Comparison of ENCODE assay signal across 23 mouse cellular contexts in the genomic region with DNA sequence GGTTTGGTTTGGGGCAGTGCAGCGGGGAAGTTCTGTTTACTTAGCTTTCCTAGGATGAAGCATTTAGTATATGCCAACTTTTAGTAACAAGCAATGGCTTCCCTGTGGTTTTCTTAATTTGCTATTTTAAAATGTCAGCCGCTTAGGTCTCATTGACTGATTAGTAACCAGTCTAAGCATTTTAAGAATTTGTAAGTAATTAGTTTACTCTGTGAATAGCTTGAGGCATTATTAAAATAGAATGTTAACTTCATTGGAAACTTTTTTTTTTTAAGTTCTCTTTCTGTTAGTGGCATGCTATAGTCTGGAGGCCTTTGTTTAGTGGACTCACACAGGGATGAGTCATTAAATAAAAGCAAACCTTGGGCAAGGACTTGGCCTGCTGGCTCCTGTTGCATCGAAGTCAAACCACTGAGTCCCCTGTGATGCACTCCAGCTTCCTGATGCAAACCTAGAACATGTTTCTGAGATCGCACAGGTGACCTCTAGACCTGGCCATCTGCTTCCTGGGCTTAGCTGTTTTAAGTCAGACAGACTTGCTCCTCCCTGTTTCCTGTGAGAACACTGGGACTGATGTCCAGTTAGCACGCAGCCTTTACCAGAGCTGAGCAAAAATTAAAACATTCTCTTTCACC. TPM values are rescaled to one million over a fixed set of nuclear protein-coding genes. Genes with fewer than 3 reads are reported as not detected.
A peak's percentile ranks its signal among the peaks of the same experiment; 100 is the strongest.
DNase-seq lines count a peak whose midpoint lies in the region; ATAC-seq and TF ChIP-seq lines count a peak whose summit lies in the region.
"Had no signal": no experiment of that assay in that cellular context is flagged by ENCODE, and none has a peak within 500 bp of the region (broad histone marks: within the 10 kb centered on the region; RNA-seq: fewer than 3 reads in every experiment).

No protein-coding gene starts in this region.

- H3K27me3 ChIP-seq in midbrain, embryonic 10.5 days (ENCODE audit: low read depth, poor library complexity, severe bottlenecking): no peaks in the 10 kb centered on the region
- no peaks in the 10 kb centered on the region for H3K27me3 ChIP-seq in midbrain, embryonic 11.5 days (ENCODE audit: control insufficient read depth, insufficient read depth, low read length)
- H3K27me3 ChIP-seq in embryonic facial prominence, embryonic 14.5 days (replicated peaks; ENCODE audit: control insufficient read depth, insufficient read depth, low read length): no peaks in the 10 kb centered on the region
- no peaks in the 10 kb centered on the region for H3K27me3 ChIP-seq in stomach, postnatal 0 days (ENCODE audit: control insufficient read depth, insufficient read depth, low read length)
- H3K27me3 ChIP-seq: embryonic facial prominence, embryonic 12.5 days; heart, embryonic 13.5 days; hindbrain, embryonic 15.5 days; intestine, embryonic 15.5 days; midbrain, embryonic 13.5 days; neural tube, embryonic 13.5 days had no signal

- no peak for TF ChIP-seq CTCF in gastrocnemius, adult 2 months (IDR thresholded peaks at IDR 0.05)
- no peak for TF ChIP-seq CTCF in stomach, postnatal 0 days (IDR thresholded peaks at IDR 0.05; ENCODE audit: low read depth)

- 78% methylated on average over 5 of the region's 5 CpGs for WGBS in midbrain, embryonic 10.5 days
- 82% methylated on average over 5 of the region's 5 CpGs for WGBS in midbrain, embryonic 11.5 days
- WGBS in embryonic facial prominence, embryonic 14.5 days: 55% methylated on average over 5 of the region's 5 CpGs
- WGBS in stomach, postnatal 0 days: 43% methylated on average over 5 of the region's 5 CpGs

- H3K9ac ChIP-seq in midbrain, embryonic 11.5 days (ENCODE audit: low read length): no peak overlapping the region
- no peak overlapping the region for H3K9ac ChIP-seq in embryonic facial prominence, embryonic 14.5 days (ENCODE audit: low read depth, low read length)
- H3K9ac ChIP-seq in stomach, postnatal 0 days (ENCODE audit: low read length): 0 out of 2 replicates have a peak overlapping the region, but pooled peaks have one; percentile 13
- H3K9ac ChIP-seq: embryonic facial prominence, embryonic 12.5 days; heart, embryonic 13.5 days; hindbrain, embryonic 15.5 days; intestine, embryonic 15.5 days; midbrain, embryonic 13.5 days; neural tube, embryonic 13.5 days had no signal

- ATAC-seq in midbrain, embryonic 11.5 days (ENCODE audit: low FRiP score): no peak
- no peak for ATAC-seq in embryonic facial prominence, embryonic 14.5 days (ENCODE audit: low read depth)
- ATAC-seq in stomach, postnatal 0 days (ENCODE audit: low FRiP score, low TSS enrichment): no peak
- ATAC-seq: intestine, embryonic 15.5 days; lung, postnatal 0 days; midbrain, embryonic 13.5 days had no signal

- intact Hi-C loops in gastrocnemius, adult 2 months (cut with DNase I): no loop called here
- intact Hi-C loops in gastrocnemius, postnatal 14 days (cut with DNase I; ENCODE audit: low total_unique reads): no loop called here
- intact Hi-C loops in heart, postnatal 10 days (cut with DNase I): no loop called here

- no peak for TF ChIP-seq EP300 in stomach, postnatal 0 days (optimal IDR thresholded peaks at IDR 0.05)

- H3K4me3 ChIP-seq in gastrocnemius, adult 2 months: no peak overlapping the region
- no peak overlapping the region for H3K4me3 ChIP-seq in midbrain, embryonic 10.5 days
- H3K4me3 ChIP-seq in midbrain, embryonic 11.5 days (ENCODE audit: low read depth, low read length): no peak overlapping the region
- no peak overlapping the region for H3K4me3 ChIP-seq in embryonic facial prominence, embryonic 14.5 days (ENCODE audit: low read depth, low read length)
- no peak overlapping the region for H3K4me3 ChIP-seq in stomach, postnatal 0 days (ENCODE audit: low read depth, low read length)
- H3K4me3 ChIP-seq: embryonic facial prominence, embryonic 12.5 days; heart, embryonic 13.5 days; hindbrain, embryonic 15.5 days; intestine, embryonic 15.5 days; midbrain, embryonic 13.5 days; neural tube, embryonic 13.5 days had no signal

- peak overlapping the region; percentile 39 for H3K27ac ChIP-seq in gastrocnemius, adult 2 months
- 0 out of 2 replicates have a peak overlapping the region, but pooled peaks have one; percentile 38 for H3K27ac ChIP-seq in midbrain, embryonic 10.5 days (replicated peaks)
- H3K27ac ChIP-seq in midbrain, embryonic 11.5 days (ENCODE audit: low read depth, low read length): no peak overlapping the region
- H3K27ac ChIP-seq in embryonic facial prominence, embryonic 14.5 days (replicated peaks; ENCODE audit: low read depth, low read length): peak overlapping the region; percentile 61; the same call in 1 of the 2 replicates
- 0 out of 2 replicates have a peak overlapping the region, but pooled peaks have one; percentile 8 for H3K27ac ChIP-seq in stomach, postnatal 0 days (replicated peaks)
- H3K27ac ChIP-seq: embryonic facial prominence, embryonic 12.5 days; heart, embryonic 13.5 days; hindbrain, embryonic 15.5 days; intestine, embryonic 15.5 days; midbrain, embryonic 13.5 days; neural tube, embryonic 13.5 days had no signal

- H3K4me2 ChIP-seq in midbrain, embryonic 11.5 days: no peak overlapping the region
- no peak overlapping the region for H3K4me2 ChIP-seq in embryonic facial prominence, embryonic 14.5 days (ENCODE audit: low read depth, low read length)
- no peak overlapping the region for H3K4me2 ChIP-seq in stomach, postnatal 0 days (replicated peaks; ENCODE audit: low read depth)
- H3K4me2 ChIP-seq: embryonic facial prominence, embryonic 12.5 days; heart, embryonic 13.5 days; hindbrain, embryonic 15.5 days; intestine, embryonic 15.5 days; midbrain, embryonic 13.5 days; neural tube, embryonic 13.5 days had no signal

- no peaks in the 10 kb centered on the region for H3K9me3 ChIP-seq in midbrain, embryonic 10.5 days (replicated peaks)
- no peaks in the 10 kb centered on the region for H3K9me3 ChIP-seq in midbrain, embryonic 11.5 days (ENCODE audit: control insufficient read depth, low read length)
- H3K9me3 ChIP-seq in embryonic facial prominence, embryonic 14.5 days (ENCODE audit: control insufficient read depth, low read length): no peaks in the 10 kb centered on the region
- no peaks in the 10 kb centered on the region for H3K9me3 ChIP-seq in stomach, postnatal 0 days (ENCODE audit: control insufficient read depth, low read length)
- H3K9me3 ChIP-seq: embryonic facial prominence, embryonic 12.5 days; G1E; heart, embryonic 13.5 days; hindbrain, embryonic 15.5 days; intestine, embryonic 15.5 days; midbrain, embryonic 13.5 days; neural tube, embryonic 13.5 days had no signal

- H3K36me3 ChIP-seq in midbrain, embryonic 10.5 days: peaks cover 10% of the 10 kb centered on the region
- no peaks in the 10 kb centered on the region for H3K36me3 ChIP-seq in midbrain, embryonic 11.5 days (ENCODE audit: control insufficient read depth, insufficient read depth, low read length)
- H3K36me3 ChIP-seq in embryonic facial prominence, embryonic 14.5 days (ENCODE audit: control insufficient read depth, insufficient read depth, low read length): no peaks in the 10 kb centered on the region
- H3K36me3 ChIP-seq in stomach, postnatal 0 days (ENCODE audit: control insufficient read depth, insufficient read depth, low read length): no peaks in the 10 kb centered on the region
- H3K36me3 ChIP-seq: embryonic facial prominence, embryonic 12.5 days; heart, embryonic 13.5 days; hindbrain, embryonic 15.5 days; intestine, embryonic 15.5 days; neural tube, embryonic 13.5 days had no signal

- H3K4me1 ChIP-seq in midbrain, embryonic 10.5 days: peaks cover 8% of the 10 kb centered on the region; the same call in 1 of the 2 replicates
- H3K4me1 ChIP-seq in midbrain, embryonic 11.5 days (ENCODE audit: control insufficient read depth, insufficient read depth, low read length): no peaks in the 10 kb centered on the region
- peaks cover 29% of the 10 kb centered on the region for H3K4me1 ChIP-seq in embryonic facial prominence, embryonic 14.5 days (ENCODE audit: control insufficient read depth, insufficient read depth, low read length)
- no peaks in the 10 kb centered on the region for H3K4me1 ChIP-seq in stomach, postnatal 0 days (replicated peaks; ENCODE audit: control insufficient read depth, insufficient read depth)

- DNase-seq in gastrocnemius, adult 2 months: no peak
- no peak for DNase-seq in gastrocnemius, postnatal 14 days
- no peak for DNase-seq in midbrain, embryonic 10.5 days (ENCODE audit: low spot score)
- DNase-seq in midbrain, embryonic 11.5 days (ENCODE audit: low spot score, missing footprints): no peak
- DNase-seq in embryonic facial prominence, embryonic 14.5 days (ENCODE audit: low spot score): no peak
- DNase-seq in stomach, postnatal 0 days (ENCODE audit: low spot score): no peak
- no peak for DNase-seq in left cerebral cortex, adult 8-10 months (ENCODE audit: low spot score in 2 of 2)
- DNase-seq in heart, postnatal 10 days: no peak
- DNase-seq: cerebellum, adult 8-10 months; heart, adult 11 months; heart, postnatal 4 days; layer of hippocampus, postnatal 36 days; liver; right cerebral cortex, adult 18-20 months; thymus, postnatal 36 days had no signal

RNA-seq across cellular contexts. Expression of a gene that starts 22.1 kb away (rescaled TPM):
- total RNA-seq in gastrocnemius, adult 2 months (2021): 10 to 100 TPM; 87.2 to 92.8 TPM
- total RNA-seq in gastrocnemius, postnatal 14 days (2021): 10 to 100 TPM; 42.7 to 53.8 TPM
- polyA plus RNA-seq in midbrain, embryonic 10.5 days (2016; fragmentation: Nextera tagmentation; extraction: Ambion mirVana): 57.2 and 66.0 TPM in 2 replicates
- 63.7 and 64.1 TPM in 2 replicates for polyA plus RNA-seq in midbrain, embryonic 11.5 days (2014; fragmentation: Nextera tagmentation; extraction: Ambion mirVana)
- polyA plus RNA-seq in embryonic facial prominence, embryonic 14.5 days (2014; fragmentation: Nextera tagmentation; extraction: Ambion mirVana): 46.5 and 48.7 TPM in 2 replicates
- polyA plus RNA-seq in stomach, postnatal 0 days (2015; fragmentation: Nextera tagmentation; extraction: Ambion mirVana): 25.5 and 30.1 TPM in 2 replicates
- total RNA-seq in left cerebral cortex, adult 8-10 months (2022): 10 to 100 TPM; 67.9 to 77.1 (median 72.1) TPM
- 10 to 100 TPM; 49.0 to 74.4 TPM for total RNA-seq in heart, postnatal 10 days (2021)
